Mouse (Mus musculus) liver, adult 2 months (tissue): ENCODE results near the gene Fbxl17.

ENCODE experiments used
- CTCF ChIP-seq: fragments of 200-500 bp; IDR thresholded peaks from 2 replicates; pipeline ENCODE4 v1.5.1; 2011; ENCODE audit warnings: low read depth, low read length, control low read depth
- POLR2A ChIP-seq: fragments of 200-500 bp; IDR thresholded peaks from 2 replicates; pipeline ENCODE4 v1.6.1; 2011; ENCODE audit warnings: low read length, control low read depth; ENCODE audit not compliant: insufficient read depth; ENCODE audit errors: extremely low read depth

- TF ChIP-seq POLR2A (no peak), CTCF (no peak)
Measured at GRCm38 (mm10) chr17:63271000-63271399, 228.8 kb downstream of the Fbxl17 start.
